Mouse (Mus musculus): ENCODE results near the gene Spesp1. TPM values are rescaled to one million over a fixed set of nuclear protein-coding genes. Genes with fewer than 3 reads are reported as not detected.

Spesp1 gene
- polyA plus RNA-seq, 1 experiment from 2014 or later = not detected

GRCm38 (mm10) chr9:62284266-62284665 is 2.3 kb upstream of the Spesp1 start:
- 71% methylated on average over 7 of the region's 7 CpGs for WGBS
- H3K4me3 ChIP-seq (ENCODE audit: low read length) = no peak overlapping the region

GRCm38 (mm10) chr9:62276899-62277298 is 5.1 kb downstream of the Spesp1 start:
- H3K4me1 ChIP-seq (ENCODE audit: control insufficient read depth, insufficient read depth, low read length) = no peaks in the 10 kb centered on the region
- H3K36me3 ChIP-seq (ENCODE audit: control insufficient read depth, insufficient read depth, low read length) = no peaks in the 10 kb centered on the region
- H3K9ac ChIP-seq (ENCODE audit: low read depth, low read length) = no peak overlapping the region
- no peak for ATAC-seq (ENCODE audit: low FRiP score, low TSS enrichment)
- no peaks in the 10 kb centered on the region for H3K9me3 ChIP-seq (ENCODE audit: control insufficient read depth, low read length)
- H3K4me3 ChIP-seq (ENCODE audit: low read length) = no peak overlapping the region
- no peaks in the 10 kb centered on the region for H3K27me3 ChIP-seq (ENCODE audit: control insufficient read depth, insufficient read depth, low read length)
- 72% methylated on average over 4 of the region's 4 CpGs for WGBS
- no peak overlapping the region for H3K4me2 ChIP-seq (replicated peaks; ENCODE audit: low read depth, low read length)
- H3K27ac ChIP-seq (ENCODE audit: low read depth, low read length) = no peak overlapping the region

More at GRCm38 (mm10) chr9:62284266-62284665, 2.3 kb upstream of the Spesp1 start:
- no peak for ATAC-seq (ENCODE audit: low FRiP score, low TSS enrichment)
- Histone ChIP-seq H3K9ac (ENCODE audit: low read depth, low read length) (no peak overlapping the region), H3K4me2 (replicated peaks; ENCODE audit: low read depth, low read length) (no peak overlapping the region), H3K27ac (ENCODE audit: low read depth, low read length) (no peak overlapping the region), H3K9me3 (ENCODE audit: control insufficient read depth, low read length) (no peaks in the 10 kb centered on the region), H3K27me3 (ENCODE audit: control insufficient read depth, insufficient read depth, low read length) (no peaks in the 10 kb centered on the region), H3K36me3 (ENCODE audit: control insufficient read depth, insufficient read depth, low read length) (no peaks in the 10 kb centered on the region), H3K4me1 (ENCODE audit: control insufficient read depth, insufficient read depth, low read length) (no peaks in the 10 kb centered on the region)

- ATAC-seq (ENCODE audit: low FRiP score, low TSS enrichment) = no peak
- 51% methylated on average over 7 of the region's 7 CpGs for WGBS
- H3K4me1 ChIP-seq (ENCODE audit: control insufficient read depth, insufficient read depth, low read length) = no peaks in the 10 kb centered on the region
- no peaks in the 10 kb centered on the region for H3K36me3 ChIP-seq (ENCODE audit: control insufficient read depth, insufficient read depth, low read length)
- no peaks in the 10 kb centered on the region for H3K27me3 ChIP-seq (ENCODE audit: control insufficient read depth, insufficient read depth, low read length)
- H3K4me3 ChIP-seq (ENCODE audit: low read length) = no peak overlapping the region
- no peak overlapping the region for H3K4me2 ChIP-seq (replicated peaks; ENCODE audit: low read depth, low read length)
- H3K9me3 ChIP-seq (ENCODE audit: control insufficient read depth, low read length) = no peaks in the 10 kb centered on the region
- H3K9ac ChIP-seq (ENCODE audit: low read depth, low read length) = no peak overlapping the region
- no peak overlapping the region for H3K27ac ChIP-seq (ENCODE audit: low read depth, low read length)
These were observed 11.1 kb downstream of the Spesp1 start for GRCm38 (mm10) chr9:62270775-62271399.

- 89% methylated on average over 1 of the region's 1 CpGs for WGBS
These were observed 12.8 kb downstream of the Spesp1 start for GRCm38 (mm10) chr9:62269161-62269560.

GRCm38 (mm10) chr9:62265278-62265677 is 16.7 kb downstream of the Spesp1 start:
- no peak for ATAC-seq (ENCODE audit: low FRiP score, low TSS enrichment)
- no peak overlapping the region for H3K27ac ChIP-seq (ENCODE audit: low read depth, low read length)
- H3K4me1 ChIP-seq (ENCODE audit: control insufficient read depth, insufficient read depth, low read length) = no peaks in the 10 kb centered on the region
- no peak overlapping the region for H3K9ac ChIP-seq (ENCODE audit: low read depth, low read length)
- WGBS = 76% methylated on average over 10 of the region's 10 CpGs
- H3K27me3 ChIP-seq (ENCODE audit: control insufficient read depth, insufficient read depth, low read length) = no peaks in the 10 kb centered on the region
- no peak overlapping the region for H3K4me3 ChIP-seq (ENCODE audit: low read length)
- no peak overlapping the region for H3K4me2 ChIP-seq (replicated peaks; ENCODE audit: low read depth, low read length)
- no peaks in the 10 kb centered on the region for H3K36me3 ChIP-seq (ENCODE audit: control insufficient read depth, insufficient read depth, low read length)
- no peaks in the 10 kb centered on the region for H3K9me3 ChIP-seq (ENCODE audit: control insufficient read depth, low read length)

More at GRCm38 (mm10) chr9:62269161-62269560, 12.8 kb downstream of the Spesp1 start:
- ATAC-seq (ENCODE audit: low FRiP score, low TSS enrichment) = no peak
- H3K27me3 ChIP-seq (ENCODE audit: control insufficient read depth, insufficient read depth, low read length) = no peaks in the 10 kb centered on the region
- H3K4me3 ChIP-seq (ENCODE audit: low read length) = no peak overlapping the region
- H3K9me3 ChIP-seq (ENCODE audit: control insufficient read depth, low read length) = no peaks in the 10 kb centered on the region
- no peak overlapping the region for H3K27ac ChIP-seq (ENCODE audit: low read depth, low read length)
- no peaks in the 10 kb centered on the region for H3K4me1 ChIP-seq (ENCODE audit: control insufficient read depth, insufficient read depth, low read length)
- H3K9ac ChIP-seq (ENCODE audit: low read depth, low read length) = no peak overlapping the region
- no peak overlapping the region for H3K4me2 ChIP-seq (replicated peaks; ENCODE audit: low read depth, low read length)
- no peaks in the 10 kb centered on the region for H3K36me3 ChIP-seq (ENCODE audit: control insufficient read depth, insufficient read depth, low read length)

GRCm38 (mm10) chr9:62263652-62264051 is 18.4 kb downstream of the Spesp1 start:
- no peak for ATAC-seq (ENCODE audit: low FRiP score, low TSS enrichment)
- Histone ChIP-seq H3K4me1 (ENCODE audit: control insufficient read depth, insufficient read depth, low read length) (no peaks in the 10 kb centered on the region), H3K9me3 (ENCODE audit: control insufficient read depth, low read length) (no peaks in the 10 kb centered on the region; the same call in 1 of the 2 replicates), H3K4me2 (replicated peaks; ENCODE audit: low read depth, low read length) (no peak overlapping the region), H3K27me3 (ENCODE audit: control insufficient read depth, insufficient read depth, low read length) (no peaks in the 10 kb centered on the region), H3K9ac (ENCODE audit: low read depth, low read length) (no peak overlapping the region), H3K36me3 (ENCODE audit: control insufficient read depth, insufficient read depth, low read length) (no peaks in the 10 kb centered on the region), H3K27ac (ENCODE audit: low read depth, low read length) (no peak overlapping the region), H3K4me3 (ENCODE audit: low read length) (no peak overlapping the region)
- 61% methylated on average over 5 of the region's 5 CpGs for WGBS

- no peak overlapping the region for H3K9ac ChIP-seq (ENCODE audit: low read depth, low read length)
- WGBS = 85% methylated on average over 3 of the region's 3 CpGs
These were observed 20.6 kb downstream of the Spesp1 start for GRCm38 (mm10) chr9:62261406-62261805.

GRCm38 (mm10) chr9:62261006-62261405 is 21.0 kb downstream of the Spesp1 start:
- Histone ChIP-seq H3K27ac (ENCODE audit: low read depth, low read length) (no peak overlapping the region), H3K9me3 (ENCODE audit: control insufficient read depth, low read length) (no peaks in the 10 kb centered on the region; the same call in 1 of the 2 replicates), H3K4me2 (replicated peaks; ENCODE audit: low read depth, low read length) (no peak overlapping the region), H3K27me3 (ENCODE audit: control insufficient read depth, insufficient read depth, low read length) (no peaks in the 10 kb centered on the region), H3K4me3 (ENCODE audit: low read length) (no peak overlapping the region), H3K9ac (ENCODE audit: low read depth, low read length) (no peak overlapping the region), H3K36me3 (ENCODE audit: control insufficient read depth, insufficient read depth, low read length) (no peaks in the 10 kb centered on the region), H3K4me1 (ENCODE audit: control insufficient read depth, insufficient read depth, low read length) (peaks cover 7% of the 10 kb centered on the region)
- WGBS = 85% methylated on average over 5 of the region's 5 CpGs
- ATAC-seq (ENCODE audit: low FRiP score, low TSS enrichment) = no peak

More at GRCm38 (mm10) chr9:62261406-62261805, 20.6 kb downstream of the Spesp1 start:
- H3K27me3 ChIP-seq (ENCODE audit: control insufficient read depth, insufficient read depth, low read length) = no peaks in the 10 kb centered on the region
- no peak overlapping the region for H3K4me3 ChIP-seq (ENCODE audit: low read length)
- H3K4me2 ChIP-seq (replicated peaks; ENCODE audit: low read depth, low read length) = no peak overlapping the region
- no peak for ATAC-seq (ENCODE audit: low FRiP score, low TSS enrichment)
- H3K27ac ChIP-seq (ENCODE audit: low read depth, low read length) = no peak overlapping the region
- H3K36me3 ChIP-seq (ENCODE audit: control insufficient read depth, insufficient read depth, low read length) = no peaks in the 10 kb centered on the region
- peaks cover 3% of the 10 kb centered on the region; the same call in 1 of the 2 replicates for H3K4me1 ChIP-seq (ENCODE audit: control insufficient read depth, insufficient read depth, low read length)
- H3K9me3 ChIP-seq (ENCODE audit: control insufficient read depth, low read length) = no peaks in the 10 kb centered on the region; the same call in 1 of the 2 replicates

GRCm38 (mm10) chr9:62258005-62258404 is 24.0 kb downstream of the Spesp1 start:
- no peak overlapping the region for H3K27ac ChIP-seq (ENCODE audit: low read depth, low read length)
- peaks cover 7% of the 10 kb centered on the region for H3K4me1 ChIP-seq (ENCODE audit: control insufficient read depth, insufficient read depth, low read length)
- no peak overlapping the region for H3K4me2 ChIP-seq (replicated peaks; ENCODE audit: low read depth, low read length)
- H3K4me3 ChIP-seq (ENCODE audit: low read length) = no peak overlapping the region
- WGBS = 66% methylated on average over 11 of the region's 11 CpGs
- H3K27me3 ChIP-seq (ENCODE audit: control insufficient read depth, insufficient read depth, low read length) = no peaks in the 10 kb centered on the region
- H3K9ac ChIP-seq (ENCODE audit: low read depth, low read length) = no peak overlapping the region
- no peaks in the 10 kb centered on the region; the same call in 1 of the 2 replicates for H3K9me3 ChIP-seq (ENCODE audit: control insufficient read depth, low read length)
- H3K36me3 ChIP-seq (ENCODE audit: control insufficient read depth, insufficient read depth, low read length) = no peaks in the 10 kb centered on the region
- ATAC-seq (ENCODE audit: low FRiP score, low TSS enrichment) = no peak

All from kidney, embryonic 14.5 days (tissue).